Mouse (Mus musculus) embryonic facial prominence, embryonic 14.5 days (tissue): ENCODE measurements at regions not wholly inside any gene's neighbourhood (a gene's known extent, or its start where the extent isn't known, plus 50 kb on each side); places are given as distances from the start of the nearest gene placed in this dataset.

ENCODE experiments used
- ATAC-seq: fragments of 200-750 bp; cut with Nextera tagmentation; 2 replicates; pipeline ENCODE4 v1.8.0; 2017; ENCODE audit warnings: low read depth, moderate number of reproducible peaks, moderate TSS enrichment
- DNase-seq: peaks from one replicate; pipeline ENCODE4 v3.0.0-alpha.2; 2015; ENCODE audit warnings: low spot score
- H3K27ac ChIP-seq: fragments of 300-500 bp; sonication (generic); replicated peaks from 2 replicates; pipeline ENCODE4 v1.5.1; 2014; ENCODE audit warnings: low read depth, mild to moderate bottlenecking, low read length, moderate library complexity
- H3K27me3 ChIP-seq: fragments of 300-500 bp; sonication (generic); replicated peaks from 2 replicates; pipeline ENCODE4 v1.6.1; 2014; ENCODE audit warnings: low read length; ENCODE audit not compliant: control insufficient read depth, insufficient read depth
- H3K36me3 ChIP-seq: fragments of 300-500 bp; sonication (generic); 2 replicates; pipeline ENCODE4 v1.6.1; 2014; ENCODE audit warnings: low read length, mixed read lengths; ENCODE audit not compliant: control insufficient read depth, insufficient read depth
- H3K4me1 ChIP-seq: fragments of 300-500 bp; sonication (generic); 2 replicates; pipeline ENCODE4 v1.6.1; 2014; ENCODE audit warnings: antibody characterized with exemption, low read length; ENCODE audit not compliant: control insufficient read depth, insufficient read depth
- H3K4me2 ChIP-seq: fragments of 300-500 bp; sonication (generic); 2 replicates; pipeline ENCODE4 v1.6.1; 2014; ENCODE audit warnings: low read depth, mild to moderate bottlenecking, low read length, moderate library complexity, mixed read lengths
- H3K4me3 ChIP-seq: fragments of 300-500 bp; sonication (generic); 2 replicates; pipeline ENCODE4 v1.5.1; 2014; ENCODE audit warnings: low read depth, mild to moderate bottlenecking, low read length
- H3K9ac ChIP-seq: fragments of 300-500 bp; sonication (generic); 2 replicates; pipeline ENCODE4 v1.6.1; 2014; ENCODE audit warnings: low read depth, mild to moderate bottlenecking, low read length, moderate library complexity, mixed read lengths
- H3K9me3 ChIP-seq: fragments of 300-500 bp; sonication (generic); 2 replicates; pipeline ENCODE4 v1.6.1; 2016; ENCODE audit warnings: low read length; ENCODE audit not compliant: control insufficient read depth
- WGBS: fragments of 180-500 bp; shearing (Covaris S2); extraction: QIAGEN DNeasy Blood & Tissue Kit; methylation state at CpG from one replicate; pipeline ENCODE4 v1.1.7; 2014; 5-methylcytosine and 5-hydroxymethylcytosine counted together

DNA sequence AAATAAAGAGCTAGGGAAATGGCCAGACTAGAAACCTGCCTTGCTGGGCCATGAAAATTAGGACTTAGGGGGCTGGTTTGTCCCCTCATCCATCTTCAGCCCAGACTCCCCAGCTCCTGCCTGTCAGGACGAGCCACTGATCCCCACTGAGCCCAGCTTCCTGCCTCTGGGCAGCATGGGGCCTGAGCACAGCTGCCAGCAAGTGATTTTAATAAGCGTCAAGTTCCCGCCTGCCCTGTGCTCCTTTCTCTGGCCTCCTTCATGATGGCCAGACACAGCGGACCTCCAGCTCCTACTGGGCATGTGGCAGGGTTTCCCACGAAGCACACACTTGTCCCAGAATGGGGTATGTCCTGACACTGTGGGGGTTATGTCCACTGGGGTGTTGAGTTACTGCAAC, 139.1 kb upstream of the Irx3 start:
- 10% methylated on average over 5 of the region's 5 CpGs for WGBS
- Histone ChIP-seq H3K4me3 (no peak overlapping the region), H3K9me3 (no peaks in the 10 kb centered on the region), H3K4me2 (no peak overlapping the region), H3K27me3 (0 out of 2 replicates have a peak, but pooled peaks cover 3% of the 10 kb centered on the region), H3K9ac (no peak overlapping the region), H3K27ac (no peak overlapping the region), H3K36me3 (no peaks in the 10 kb centered on the region), H3K4me1 (no peaks in the 10 kb centered on the region)
- ATAC-seq = no peak
- DNase-seq = no peak

DNA sequence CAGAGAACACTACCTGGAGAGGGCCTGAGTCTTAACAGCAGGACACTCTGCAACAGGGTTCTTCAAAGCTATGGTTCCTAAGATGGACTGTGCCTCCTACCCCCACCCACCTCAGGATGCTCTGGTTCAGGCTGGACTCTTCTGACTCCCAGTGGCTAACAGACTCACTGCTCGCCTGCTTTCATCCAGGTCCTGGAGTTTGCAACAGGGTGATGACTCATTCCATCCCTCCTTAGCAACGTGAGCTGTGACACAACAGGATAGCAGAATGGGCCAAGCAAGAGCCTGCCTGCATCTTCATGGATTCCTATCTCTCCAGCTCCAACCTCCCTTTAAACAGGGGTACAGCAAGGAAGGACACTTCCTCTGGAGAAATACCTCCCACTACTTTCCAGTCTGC, 135.4 kb upstream of the Irx3 start:
- H3K4me1 ChIP-seq = no peaks in the 10 kb centered on the region
- DNase-seq = no peak
- no peak overlapping the region for H3K9ac ChIP-seq
- 56% methylated on average over 2 of the region's 2 CpGs for WGBS
- no peak overlapping the region for H3K27ac ChIP-seq
- H3K4me2 ChIP-seq = no peak overlapping the region
- no peaks in the 10 kb centered on the region for H3K9me3 ChIP-seq
- H3K4me3 ChIP-seq = no peak overlapping the region
- H3K36me3 ChIP-seq = no peaks in the 10 kb centered on the region
- H3K27me3 ChIP-seq = 0 out of 2 replicates have a peak, but pooled peaks cover 3% of the 10 kb centered on the region
- ATAC-seq = no peak

DNA sequence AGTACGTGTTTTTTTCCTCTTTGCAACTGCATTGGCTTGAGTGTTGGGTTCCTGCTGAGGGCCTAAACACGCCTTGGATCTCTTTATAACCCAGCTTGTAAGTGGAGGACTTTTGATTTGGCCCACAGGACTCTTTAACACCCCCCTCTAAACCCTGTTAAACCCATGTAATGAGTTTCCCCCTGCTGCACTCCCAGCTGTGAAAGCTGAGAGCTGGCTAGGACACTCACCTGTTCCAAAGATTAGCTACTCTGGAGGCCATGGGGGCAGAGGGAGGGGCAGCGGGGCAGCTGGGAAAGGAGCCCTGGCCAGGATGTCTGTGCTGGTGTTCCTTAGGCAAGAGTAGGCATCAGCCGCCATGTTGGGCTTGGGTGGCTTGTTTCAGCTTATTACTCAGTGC, 128.7 kb upstream of the Irx3 start:
- no peak for ATAC-seq
- Histone ChIP-seq H3K4me2 (no peak overlapping the region), H3K4me3 (no peak overlapping the region), H3K36me3 (no peaks in the 10 kb centered on the region), H3K4me1 (peaks cover 13% of the 10 kb centered on the region; the same call in 1 of the 2 replicates), H3K9me3 (no peaks in the 10 kb centered on the region), H3K9ac (no peak overlapping the region), H3K27ac (no peak overlapping the region), H3K27me3 (no peaks in the 10 kb centered on the region)
- WGBS = 80% methylated on average over 4 of the region's 4 CpGs
- DNase-seq = peak; percentile 27

DNA sequence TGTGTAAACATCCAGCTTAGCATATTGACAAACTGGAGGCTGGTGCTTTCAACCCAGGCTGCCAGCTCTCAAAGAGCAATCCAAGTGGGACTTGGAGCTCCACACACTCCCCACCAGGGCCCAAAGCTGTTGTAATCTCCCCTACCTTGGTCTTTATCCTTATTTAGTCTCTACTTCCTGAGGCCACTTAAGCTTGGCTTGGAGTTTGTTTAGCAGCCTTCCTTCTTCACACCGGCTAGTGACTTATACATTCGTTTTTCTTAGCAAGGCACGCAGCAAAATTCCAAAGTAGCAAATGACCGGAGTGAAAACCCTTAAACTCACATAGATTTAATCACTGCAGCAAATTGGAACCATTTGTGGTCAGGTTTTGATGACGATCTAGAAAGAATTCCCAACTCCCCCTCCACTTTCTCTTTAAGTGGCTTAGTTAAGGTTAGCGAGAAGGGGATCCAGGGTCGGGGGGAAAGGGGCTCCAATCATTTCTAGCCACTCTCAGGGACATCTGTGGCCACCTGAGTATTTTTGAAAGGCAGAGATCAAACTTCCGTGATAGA, 124.2 kb upstream of the Irx3 start:
- H3K4me1 ChIP-seq = peaks cover 13% of the 10 kb centered on the region; the same call in 1 of the 2 replicates
- no peaks in the 10 kb centered on the region for H3K9me3 ChIP-seq
- H3K27me3 ChIP-seq = 0 out of 2 replicates have a peak, but pooled peaks cover 3% of the 10 kb centered on the region
- no peak overlapping the region for H3K4me3 ChIP-seq
- no peak overlapping the region for H3K9ac ChIP-seq
- DNase-seq (peak; percentile 61), ATAC-seq (no peak)
- WGBS = 22% methylated on average over 8 of the region's 8 CpGs
- H3K4me2 ChIP-seq = no peak overlapping the region
- H3K36me3 ChIP-seq = no peaks in the 10 kb centered on the region
- H3K27ac ChIP-seq = no peak overlapping the region

DNA sequence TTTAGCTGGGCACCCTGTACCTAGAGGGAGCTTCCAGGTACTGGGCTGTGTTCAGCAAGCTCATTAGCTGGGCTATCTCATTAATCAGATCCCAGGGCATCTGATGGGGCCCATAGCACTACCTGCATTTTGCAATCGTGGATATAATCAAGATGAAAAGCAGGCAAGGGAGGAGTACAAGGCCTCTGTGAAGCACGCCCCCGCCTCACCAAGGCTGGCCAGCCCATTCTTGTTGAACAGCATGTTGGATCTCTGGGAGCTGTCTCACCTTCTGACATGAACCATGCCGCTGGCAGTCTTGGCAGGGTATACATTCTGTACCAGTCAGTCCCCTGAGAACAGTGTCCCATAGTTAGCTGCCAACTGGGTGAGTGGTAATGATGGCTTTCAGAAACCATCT, 122.3 kb upstream of the Irx3 start:
- WGBS = 93% methylated on average over 4 of the region's 4 CpGs
- Histone ChIP-seq H3K36me3 (no peaks in the 10 kb centered on the region), H3K4me2 (no peak overlapping the region), H3K27ac (no peak overlapping the region), H3K9ac (no peak overlapping the region), H3K27me3 (0 out of 2 replicates have a peak, but pooled peaks cover 3% of the 10 kb centered on the region), H3K9me3 (peaks cover 6% of the 10 kb centered on the region), H3K4me3 (no peak overlapping the region), H3K4me1 (peaks cover 13% of the 10 kb centered on the region; the same call in 1 of the 2 replicates)
- DNase-seq (no peak), ATAC-seq (no peak)

DNA sequence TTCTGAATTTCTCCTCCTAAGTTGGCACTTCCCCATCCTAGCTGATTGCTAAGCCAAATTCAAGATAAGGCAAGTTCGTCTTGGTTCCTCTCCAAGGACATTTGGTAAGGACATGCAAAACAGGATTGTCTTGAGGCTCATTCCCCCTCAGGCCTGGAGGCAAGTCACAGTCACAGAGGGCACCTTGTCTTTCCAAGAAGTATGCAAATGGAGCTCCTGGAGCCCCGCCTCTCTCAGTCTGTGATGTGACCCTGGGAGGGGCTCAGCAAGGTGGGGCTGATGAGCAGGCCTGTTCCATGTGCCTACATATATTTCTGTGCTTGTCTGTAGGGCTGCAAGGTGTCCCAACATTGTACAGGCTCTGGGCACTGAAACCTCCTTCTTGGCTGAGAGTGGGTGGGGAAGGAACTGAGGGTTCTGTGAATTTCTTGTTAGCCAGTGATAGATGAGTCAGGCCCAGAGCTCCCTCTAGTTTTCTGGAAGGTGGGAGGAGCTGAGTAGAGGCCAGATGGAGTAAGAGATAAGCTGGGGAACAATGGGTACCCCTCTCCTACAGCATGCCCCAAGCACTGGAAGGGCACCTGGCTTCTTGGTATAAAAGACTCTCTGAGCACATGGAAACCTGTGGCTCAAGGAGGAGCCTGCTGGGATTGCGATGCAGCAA, 120.5 kb upstream of the Irx3 start:
- H3K27ac ChIP-seq = no peak overlapping the region
- H3K4me1 ChIP-seq = peaks cover 8% of the 10 kb centered on the region; the same call in 1 of the 2 replicates
- ATAC-seq = no peak
- WGBS = 77% methylated on average over 3 of the region's 3 CpGs
- H3K9me3 ChIP-seq = peaks cover 7% of the 10 kb centered on the region
- DNase-seq = peak; percentile 53
- H3K9ac ChIP-seq = no peak overlapping the region
- no peaks in the 10 kb centered on the region for H3K36me3 ChIP-seq
- H3K4me2 ChIP-seq = no peak overlapping the region
- 0 out of 2 replicates have a peak, but pooled peaks cover 3% of the 10 kb centered on the region for H3K27me3 ChIP-seq
- no peak overlapping the region for H3K4me3 ChIP-seq

DNA sequence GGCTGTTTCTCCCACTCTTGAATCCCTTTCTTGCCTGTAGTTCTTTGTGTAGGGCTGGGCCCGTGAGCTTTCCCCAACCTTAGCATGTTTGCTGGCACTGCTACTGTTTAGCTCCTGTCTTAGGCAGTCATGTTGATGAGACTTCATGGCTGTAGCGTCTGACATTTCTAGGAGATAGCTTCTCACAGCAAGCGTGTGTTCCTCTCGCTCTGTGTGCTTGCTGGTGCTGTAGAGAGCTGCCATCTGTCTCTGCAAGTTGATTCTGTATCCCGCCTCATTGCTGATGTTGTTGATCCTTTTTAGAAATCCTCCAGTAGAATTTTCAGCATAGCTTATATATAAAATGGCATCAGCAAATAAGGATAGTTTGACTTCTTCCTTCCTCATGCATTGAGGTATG, 116.0 kb upstream of the Irx3 start:
- ATAC-seq (no peak), DNase-seq (no peak)
- 89% methylated on average over 5 of the region's 5 CpGs for WGBS
- H3K4me2 ChIP-seq = no peak overlapping the region
- H3K9ac ChIP-seq = no peak overlapping the region
- no peaks in the 10 kb centered on the region for H3K27me3 ChIP-seq
- no peak overlapping the region for H3K4me3 ChIP-seq
- H3K4me1 ChIP-seq = 0 out of 2 replicates have a peak, but pooled peaks cover 3% of the 10 kb centered on the region
- H3K36me3 ChIP-seq = no peaks in the 10 kb centered on the region
- peaks cover 7% of the 10 kb centered on the region for H3K9me3 ChIP-seq
- no peak overlapping the region for H3K27ac ChIP-seq

DNA sequence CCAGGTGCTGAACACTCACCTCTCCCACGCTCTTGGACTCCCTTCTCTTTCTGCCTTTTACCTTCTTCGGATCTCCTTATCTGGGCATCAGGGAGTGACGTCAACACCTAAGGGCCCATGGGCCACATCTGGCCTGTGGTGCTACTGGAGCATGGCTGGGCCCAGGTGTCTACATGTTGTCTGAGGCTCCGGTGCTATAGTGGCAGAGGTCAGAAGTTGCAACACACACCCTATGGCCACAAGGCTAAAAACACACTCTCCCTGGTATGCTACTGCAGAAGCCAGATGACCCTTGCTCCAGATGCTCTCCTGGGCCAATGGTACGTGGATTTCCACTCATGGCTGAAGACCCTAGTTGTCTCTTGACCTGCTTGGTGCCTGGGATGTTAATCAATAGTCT, 112.1 kb upstream of the Irx3 start:
- H3K9ac ChIP-seq = no peak overlapping the region
- H3K4me1 ChIP-seq = 0 out of 2 replicates have a peak, but pooled peaks cover 7% of the 10 kb centered on the region
- no peak overlapping the region for H3K4me3 ChIP-seq
- no peak overlapping the region for H3K27ac ChIP-seq
- DNase-seq = no peak
- no peaks in the 10 kb centered on the region for H3K27me3 ChIP-seq
- H3K9me3 ChIP-seq = no peaks in the 10 kb centered on the region
- 92% methylated on average over 5 of the region's 5 CpGs for WGBS
- no peak for ATAC-seq
- no peak overlapping the region for H3K4me2 ChIP-seq
- H3K36me3 ChIP-seq = no peaks in the 10 kb centered on the region

DNA sequence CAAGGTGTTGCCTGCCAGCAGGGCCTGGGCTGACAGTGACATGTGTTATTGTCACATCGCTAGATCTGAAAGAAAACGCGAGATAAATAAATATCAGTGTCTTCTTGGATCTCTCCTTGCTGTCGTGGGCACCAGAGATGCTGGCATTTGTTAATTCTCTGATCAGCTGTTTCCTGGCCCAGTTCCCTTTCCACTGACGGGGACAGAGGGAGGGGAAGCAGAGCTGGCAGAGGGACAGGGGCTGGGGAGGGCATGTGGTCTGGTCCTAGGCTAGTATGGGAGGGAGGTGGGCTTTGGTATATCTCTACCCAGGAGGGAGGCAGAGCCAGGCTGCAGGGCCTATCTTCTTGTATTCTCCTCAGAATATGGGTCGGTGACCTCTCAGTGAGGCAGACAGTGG, 111.3 kb upstream of the Irx3 start:
- Histone ChIP-seq H3K4me1 (0 out of 2 replicates have a peak, but pooled peaks cover 7% of the 10 kb centered on the region), H3K9me3 (no peaks in the 10 kb centered on the region), H3K27ac (no peak overlapping the region), H3K4me2 (no peak overlapping the region), H3K4me3 (no peak overlapping the region), H3K36me3 (no peaks in the 10 kb centered on the region), H3K9ac (no peak overlapping the region), H3K27me3 (no peaks in the 10 kb centered on the region)
- ATAC-seq (no peak), DNase-seq (no peak)
- WGBS = 69% methylated on average over 6 of the region's 6 CpGs
